Mouse (Mus musculus) MEL (cell line): ENCODE results near the gene Rragc. TPM values are rescaled to one million over a fixed set of nuclear protein-coding genes. Genes with fewer than 3 reads are reported as not detected.
A peak's percentile ranks its signal among the peaks of the same experiment; 100 is the strongest.

ENCODE experiments used
- DNase-seq: peaks from one replicate; pipeline ENCODE4 v3.0.0; 2011; ENCODE audit warnings: low read depth, low spot score
- H3K27ac ChIP-seq: 2 replicates; pipeline ENCODE4 v1.5.1; 2012; ENCODE audit warnings: low read depth, mild to moderate bottlenecking, control low read depth, low read length, moderate library complexity; ENCODE audit not compliant: control insufficient read depth
- H3K27me3 ChIP-seq, 2 experiments: fragments of 150-350 bp in 1 of 2; sonication (generic) in 1 of 2; 2 replicates each; pipeline ENCODE4 v1.6.1; 2012; ENCODE audit warnings: low read length in 2 of 2, mild to moderate bottlenecking in 2 of 2, improper control_type of control experiment in 1 of 2, moderate library complexity in 1 of 2; ENCODE audit not compliant: insufficient read depth in 2 of 2, control insufficient read depth in 1 of 2
- H3K36me3 ChIP-seq, 2 experiments: 2 replicates each; pipeline ENCODE4 v1.6.1; 2012 to 2014; ENCODE audit warnings: low read length in 2 of 2, improper control_type of control experiment in 1 of 2, inconsistent platforms in 1 of 2, mild to moderate bottlenecking in 1 of 2; ENCODE audit not compliant: insufficient read depth in 2 of 2, control insufficient read depth in 1 of 2
- H3K4me1 ChIP-seq, 2 experiments: fragments of 150-350 bp in 1 of 2; sonication (generic) in 1 of 2; 2 replicates each; pipeline ENCODE4 v1.6.1; 2012; ENCODE audit warnings: low read length in 2 of 2, improper control_type of control experiment in 1 of 2, mild to moderate bottlenecking in 1 of 2; ENCODE audit not compliant: insufficient read depth in 2 of 2, control insufficient read depth in 1 of 2
- H3K4me3 ChIP-seq, 2 experiments: fragments of 150-350 bp in 1 of 2; sonication (generic) in 1 of 2; 2 replicates each; pipeline ENCODE4 v1.5.1; 2012; ENCODE audit warnings: low read depth in 2 of 2, low read length in 2 of 2, mild to moderate bottlenecking in 2 of 2, moderate library complexity in 2 of 2, control low read depth in 1 of 2, improper control_type of control experiment in 1 of 2; ENCODE audit not compliant: control insufficient read depth in 1 of 2, insufficient read depth in 1 of 2
- H3K79me2 ChIP-seq: 2 replicates; pipeline ENCODE4 v1.6.1; 2012; ENCODE audit warnings: mild to moderate bottlenecking, low read length, moderate library complexity; ENCODE audit not compliant: control insufficient read depth, poor library complexity, insufficient read depth
- H3K9ac ChIP-seq: 2 replicates; pipeline ENCODE4 v1.6.1; 2012; ENCODE audit warnings: low read depth, mild to moderate bottlenecking, control low read depth, low read length, moderate library complexity; ENCODE audit not compliant: control insufficient read depth, poor library complexity, severe bottlenecking
- H3K9me3 ChIP-seq: fragments of 150-350 bp; sonication (generic); replicated peaks from 2 replicates; pipeline ENCODE4 v1.6.1; 2012; ENCODE audit warnings: mild to moderate bottlenecking, low read length, improper control_type of control experiment, moderate library complexity; ENCODE audit not compliant: insufficient read depth
- BHLHE40 ChIP-seq: IDR thresholded peaks from 2 replicates; pipeline ENCODE4 v1.6.1; 2012; ENCODE audit warnings: low read depth, mild to moderate bottlenecking, inconsistent platforms, low read length, improper control_type of control experiment, borderline replicate concordance
- CHD1 ChIP-seq: IDR thresholded peaks from 2 replicates; pipeline ENCODE4 v1.6.1; 2012; ENCODE audit warnings: low read depth, mild to moderate bottlenecking, inconsistent platforms, low read length, improper control_type of control experiment
- CHD2 ChIP-seq: IDR thresholded peaks from 2 replicates; pipeline ENCODE4 v1.6.1; 2011; ENCODE audit warnings: low read length, improper control_type of control experiment
- E2F4 ChIP-seq: IDR thresholded peaks from 2 replicates; pipeline ENCODE4 v1.6.1; 2011; ENCODE audit warnings: low read depth, low read length, improper control_type of control experiment, borderline replicate concordance
- EP300 ChIP-seq, 2 experiments: IDR thresholded peaks; 2 replicates each; pipeline ENCODE4 v1.6.1; 2011; ENCODE audit warnings: improper control_type of control experiment in 2 of 2, low read length in 2 of 2, low read depth in 1 of 2, mild to moderate bottlenecking in 1 of 2
- ETS1 ChIP-seq: IDR thresholded peaks from 2 replicates; pipeline ENCODE4 v1.6.1; 2012; ENCODE audit warnings: low read depth, mild to moderate bottlenecking, inconsistent platforms, low read length, improper control_type of control experiment, moderate library complexity
- GABPA ChIP-seq: IDR thresholded peaks from 2 replicates; pipeline ENCODE4 v1.6.1; 2012; ENCODE audit warnings: low read depth, mild to moderate bottlenecking, inconsistent platforms, low read length, improper control_type of control experiment, moderate library complexity
- HCFC1 ChIP-seq: IDR thresholded peaks from 2 replicates; pipeline ENCODE4 v1.6.1; 2012; ENCODE audit warnings: low read depth, mild to moderate bottlenecking, inconsistent platforms, low read length, improper control_type of control experiment, moderate library complexity
- JUND ChIP-seq: IDR thresholded peaks from 2 replicates; pipeline ENCODE4 v1.6.1; 2011; ENCODE audit warnings: low read depth, mild to moderate bottlenecking, improper control_type of control experiment, low read length
- KAT2A ChIP-seq: conservative IDR thresholded peaks from 2 replicates; pipeline ENCODE4 v1.6.1; 2012; ENCODE audit warnings: low read depth, low read length, improper control_type of control experiment, inconsistent platforms
- MAX ChIP-seq: IDR thresholded peaks from 2 replicates; pipeline ENCODE4 v1.6.1; 2011; ENCODE audit warnings: low read length, improper control_type of control experiment
- MEF2A ChIP-seq: IDR thresholded peaks from 2 replicates; pipeline ENCODE4 v1.6.1; 2014; ENCODE audit warnings: low read depth, mild to moderate bottlenecking, inconsistent platforms, low read length, improper control_type of control experiment; ENCODE audit not compliant: poor library complexity, insufficient replicate concordance, severe bottlenecking; ENCODE audit errors: extremely low read depth
- MYB ChIP-seq: IDR thresholded peaks from 2 replicates; pipeline ENCODE4 v1.6.1; 2011; ENCODE audit warnings: mild to moderate bottlenecking, low read depth, low read length, improper control_type of control experiment
- MYC ChIP-seq: IDR thresholded peaks from 2 replicates; pipeline ENCODE4 v1.6.1; 2011; ENCODE audit warnings: low read depth, mild to moderate bottlenecking, low read length, improper control_type of control experiment, moderate library complexity
- NRF1 ChIP-seq: IDR thresholded peaks from 2 replicates; pipeline ENCODE4 v1.6.1; 2014; ENCODE audit warnings: low read depth, mild to moderate bottlenecking, inconsistent platforms, low read length, improper control_type of control experiment, moderate library complexity; ENCODE audit not compliant: poor library complexity, insufficient read depth, severe bottlenecking
- POLR2A ChIP-seq, 2 experiments: IDR thresholded peaks; 2 replicates each; pipeline ENCODE4 v1.6.1; 2011 to 2012; ENCODE audit warnings: low read length in 2 of 2, mild to moderate bottlenecking in 2 of 2, control low read depth in 1 of 2, improper control_type of control experiment in 1 of 2, low read depth in 1 of 2, moderate library complexity in 1 of 2; ENCODE audit not compliant: control insufficient read depth in 1 of 2, insufficient read depth in 1 of 2, poor library complexity in 1 of 2
- POLR2AphosphoS2 ChIP-seq: IDR thresholded peaks from 2 replicates; pipeline ENCODE4 v1.6.1; 2011; ENCODE audit warnings: low read length, improper control_type of control experiment
- POLR2AphosphoS5 ChIP-seq: IDR thresholded peaks from 2 replicates; pipeline ENCODE4 v1.6.1; 2012; ENCODE audit warnings: low read depth, borderline replicate concordance, mild to moderate bottlenecking, inconsistent platforms, low read length, moderate library complexity, mixed read lengths
- RAD21 ChIP-seq: IDR thresholded peaks from 2 replicates; pipeline ENCODE4 v1.6.1; 2011; ENCODE audit warnings: mild to moderate bottlenecking, low read depth, low read length, improper control_type of control experiment
- RCOR1 ChIP-seq: IDR thresholded peaks from 2 replicates; pipeline ENCODE4 v1.6.1; 2012; ENCODE audit warnings: low read depth, mild to moderate bottlenecking, inconsistent platforms, low read length, improper control_type of control experiment
- SIN3A ChIP-seq: IDR thresholded peaks from 2 replicates; pipeline ENCODE4 v1.6.1; 2012; ENCODE audit warnings: low read length, improper control_type of control experiment, inconsistent platforms
- SMC3 ChIP-seq: IDR thresholded peaks from 2 replicates; pipeline ENCODE4 v1.6.1; 2011; ENCODE audit warnings: low read depth, low read length, improper control_type of control experiment
- TAL1 ChIP-seq: IDR thresholded peaks from 2 replicates; pipeline ENCODE4 v1.6.1; 2012; ENCODE audit warnings: mild to moderate bottlenecking, inconsistent platforms, low read length, moderate library complexity, mixed read lengths
- UBTF ChIP-seq: IDR thresholded peaks from 2 replicates; pipeline ENCODE4 v1.6.1; 2012; ENCODE audit warnings: low read depth, mild to moderate bottlenecking, inconsistent platforms, low read length, improper control_type of control experiment, moderate library complexity, borderline replicate concordance; ENCODE audit not compliant: insufficient read depth
- USF1 ChIP-seq: IDR thresholded peaks from 2 replicates; pipeline ENCODE4 v1.6.1; 2014; ENCODE audit warnings: low read depth, mild to moderate bottlenecking, inconsistent platforms, low read length, improper control_type of control experiment, moderate library complexity
- USF2 ChIP-seq, 2 experiments: IDR thresholded peaks; 2 replicates each; pipeline ENCODE4 v1.6.1; 2011 to 2012; ENCODE audit warnings: improper control_type of control experiment in 2 of 2, low read length in 2 of 2, borderline replicate concordance in 1 of 2, inconsistent platforms in 1 of 2, low read depth in 1 of 2, mild to moderate bottlenecking in 1 of 2; ENCODE audit not compliant: insufficient read depth in 1 of 2
- ZC3H11A ChIP-seq: IDR thresholded peaks from 2 replicates; pipeline ENCODE4 v1.6.1; 2012; ENCODE audit warnings: low read depth, mild to moderate bottlenecking, inconsistent platforms, low read length, improper control_type of control experiment
- ZKSCAN1 ChIP-seq: IDR thresholded peaks from 2 replicates; pipeline ENCODE4 v1.6.1; 2012; ENCODE audit warnings: low read depth, mild to moderate bottlenecking, inconsistent platforms, low read length, improper control_type of control experiment, moderate library complexity
- ZMIZ1 ChIP-seq: IDR thresholded peaks from 2 replicates; pipeline ENCODE4 v1.6.1; 2012; ENCODE audit warnings: low read depth, mild to moderate bottlenecking, inconsistent platforms, low read length, improper control_type of control experiment, moderate library complexity
- ZNF384 ChIP-seq: IDR thresholded peaks from 2 replicates; pipeline ENCODE4 v1.6.1; 2012; ENCODE audit warnings: low read depth, mild to moderate bottlenecking, inconsistent platforms, low read length, improper control_type of control experiment
- polyA plus RNA-seq, 2 experiments: library from polyadenylated mRNA; stranded (reverse) in 1 of 2; unstranded in 1 of 2; fragments of >175 nt in 1 of 2; fragments of >200 nt in 1 of 2; gene quantifications; 2 replicates each; pipeline versions ENCODE4 v1.2.1 to v1.2.4; 2012; ENCODE audit warnings: low replicate concordance in 2 of 2, low read depth in 1 of 2; ENCODE audit not compliant: insufficient read length in 2 of 2, insufficient read depth in 1 of 2, missing spikeins in 1 of 2
- total RNA-seq: library from RNA; depleted of rRNA; stranded (reverse); fragments of 300-350 nt; gene quantifications from 2 replicates; pipeline ENCODE4 v1.2.3, GENCODE M21; 2012

The Rragc gene
- total and polyA plus RNA-seq, 3 experiments = 21.0 to 36.6 TPM; not detected in 1

DNA sequence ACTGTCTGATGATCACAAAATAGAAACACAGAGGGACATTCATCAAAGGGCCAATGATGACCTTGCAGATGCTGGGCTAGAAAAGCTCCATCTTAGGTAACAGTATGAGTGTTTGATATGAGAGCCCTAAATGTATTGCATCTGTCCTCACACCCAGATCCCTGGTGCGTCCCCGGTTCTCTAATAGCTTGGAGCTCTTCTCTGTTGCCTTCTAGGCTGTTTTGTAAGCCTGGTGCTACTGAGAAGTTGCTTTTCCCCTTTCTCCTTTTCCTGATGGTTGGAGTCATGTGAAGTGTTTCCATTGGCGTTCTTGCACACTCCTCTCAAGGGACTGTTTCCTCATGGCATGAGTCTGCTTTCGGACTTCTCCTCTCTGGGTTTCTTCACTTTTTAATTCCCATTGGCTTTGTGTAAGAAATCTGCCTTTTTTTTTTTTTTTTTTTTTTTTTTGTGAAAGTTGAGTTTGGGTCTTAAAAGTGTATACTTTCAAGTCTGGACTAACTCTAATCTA, 3.9 kb downstream of the Rragc start:
- no peak for DNase-seq
- Histone ChIP-seq H3K4me1 (peaks cover 0 to 11% of the 10 kb centered on the region in 2 experiments; a peak in 2 of 4 replicates), H3K79me2 (peaks cover 31% of the 10 kb centered on the region), H3K9me3 (no peaks in the 10 kb centered on the region), H3K9ac (no peak overlapping the region), H3K27ac (no peak overlapping the region), H3K27me3 (no peaks in the 10 kb centered on the region), H3K36me3 (peaks cover 9 to 14% of the 10 kb centered on the region in 2 experiments), H3K4me3 (no peak overlapping the region)
- TF ChIP-seq CHD2 = no peak
- no peak for TF ChIP-seq TAL1
- TF ChIP-seq EP300 (IDR thresholded peaks at IDR 0.05; ENCODE audit: low read depth in 1 of 2, low read length in 2 of 2) = no peak
- TF ChIP-seq ZNF384 = 0 out of 2 replicates have a peak, but pooled peaks have one; percentile 45
- no peak for TF ChIP-seq MAX

DNA sequence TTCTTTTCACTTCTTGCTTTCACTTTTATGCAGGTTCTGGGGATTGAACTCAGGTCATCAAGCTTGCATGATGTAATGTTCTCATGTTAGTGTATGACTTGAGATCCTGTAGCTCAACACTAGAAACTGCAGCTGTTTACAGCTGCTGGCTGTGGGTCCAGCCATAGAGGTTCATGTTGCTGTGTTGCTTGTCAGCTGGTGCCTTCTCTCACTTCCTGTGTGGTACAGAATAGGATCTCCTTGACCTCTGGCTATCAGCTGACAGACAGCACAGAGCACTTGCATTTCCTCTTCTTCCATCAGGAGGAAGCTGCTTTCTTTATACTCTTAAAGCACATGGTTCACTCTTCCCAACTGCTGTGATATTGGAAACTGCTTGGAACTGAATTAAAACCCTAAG, 10.7 kb downstream of the Rragc start:
- Histone ChIP-seq H3K27ac (0 out of 2 replicates have a peak overlapping the region, but pooled peaks have one; percentile 17), H3K9me3 (no peaks in the 10 kb centered on the region), H3K4me3 (no peak overlapping the region), H3K79me2 (no peaks in the 10 kb centered on the region), H3K9ac (no peak overlapping the region), H3K27me3 (no peaks in the 10 kb centered on the region), H3K4me1 (peaks cover 0 to 5% of the 10 kb centered on the region in 2 experiments; a peak in 2 of 4 replicates), H3K36me3 (peaks cover 10 to 18% of the 10 kb centered on the region in 2 experiments)
- peak; percentile 60 for DNase-seq
- TF ChIP-seq ZNF384 (no peak), MYC (peak; percentile 83), JUND (no peak), CHD2 (no peak), KAT2A (no peak), POLR2A (IDR thresholded peaks at IDR 0.05; ENCODE audit: control insufficient read depth in 1 of 2, insufficient read depth in 1 of 2, low read depth in 1 of 2, low read length in 2 of 2, poor library complexity in 1 of 2) (no peak), MAX (peak; percentile 79), E2F4 (no peak), SIN3A (peak; percentile 85), RCOR1 (no peak), ZC3H11A (no peak), ETS1 (peak; percentile 97), UBTF (no peak), CHD1 (no peak), USF2 (IDR thresholded peaks at IDR 0.05; ENCODE audit: borderline replicate concordance in 1 of 2, insufficient read depth in 1 of 2, low read depth in 1 of 2, low read length in 2 of 2) (no peak), MEF2A (no peak), EP300 (IDR thresholded peaks at IDR 0.05; ENCODE audit: low read depth in 1 of 2, low read length in 2 of 2) (peak; percentile 30 to 31; a peak in 1 of 4 replicates), POLR2AphosphoS5 (no peak), GABPA (no peak), RAD21 (no peak), MYB (no peak), ZKSCAN1 (no peak), NRF1 (no peak), POLR2AphosphoS2 (no peak), SMC3 (no peak), HCFC1 (no peak), BHLHE40 (no peak), ZMIZ1 (no peak), USF1 (peak; percentile 55; the same call in 1 of the 2 replicates)
